Mouse (Mus musculus) CD8-positive naive resting alpha-beta T cell, adult 2 months (primary cell): ENCODE data around the gene Zfp706.
A peak's percentile ranks its signal among the peaks of the same experiment; 100 is the strongest.

Experiments used
- DNase-seq, 2 experiments: peaks; one replicate each; pipeline ENCODE4 v3.0.0; 2022; ENCODE audit warnings: low read depth in 2 of 2, low spot score in 2 of 2

Gene Zfp706

DNA sequence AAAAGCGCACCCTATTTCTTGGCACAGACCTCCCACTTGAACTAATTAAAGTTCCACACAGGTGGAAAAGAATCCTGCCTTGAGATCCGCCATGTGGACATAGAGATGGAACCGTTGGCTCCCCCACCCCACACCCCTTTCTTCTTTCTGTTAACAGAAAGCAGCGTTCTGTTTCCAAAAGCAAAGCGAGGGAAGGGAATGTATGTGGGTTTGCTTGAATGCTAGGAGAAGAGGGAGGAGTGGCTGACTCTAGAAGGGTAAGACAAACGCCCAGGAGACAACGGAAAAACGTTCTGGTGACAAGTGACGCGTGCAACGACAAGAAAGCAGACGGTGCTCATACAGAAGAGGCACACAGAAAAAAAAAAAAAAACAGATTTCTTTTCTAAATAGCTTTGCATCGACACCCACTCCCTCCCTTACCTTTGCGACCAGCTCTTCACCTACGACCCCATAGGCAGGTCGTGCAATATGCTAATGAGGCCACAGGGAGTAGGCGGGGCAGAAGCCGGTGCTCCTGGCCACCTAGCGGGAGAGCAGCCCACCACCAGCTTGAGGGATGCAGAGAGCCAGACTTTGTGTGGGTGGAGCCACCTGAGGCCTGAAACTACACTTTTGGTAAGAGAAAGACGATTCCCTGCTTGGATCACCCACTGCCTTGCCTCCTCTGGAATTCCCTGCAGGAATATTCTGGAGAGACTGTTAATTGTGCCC is 27.9 kb downstream of the Zfp706 start:
- DNase-seq = peak; percentile 39 to 59

DNA sequence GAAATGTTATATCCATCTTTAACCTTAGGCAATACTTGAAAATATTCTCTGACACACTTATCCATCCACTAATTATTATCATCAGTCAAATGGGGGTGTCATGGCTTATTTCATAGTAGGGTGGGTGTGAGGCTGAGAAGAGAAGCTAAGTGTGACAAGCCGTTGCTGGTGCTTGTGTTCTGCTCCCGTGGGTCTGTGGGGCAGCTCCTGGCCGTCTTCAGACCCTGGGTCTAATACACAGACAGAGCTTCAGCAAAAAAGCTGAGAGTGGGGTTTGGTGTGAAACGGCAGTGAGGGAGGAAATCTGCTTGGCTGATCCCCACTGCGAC is 28.4 kb downstream of the Zfp706 start:
- DNase-seq = no peak

DNA sequence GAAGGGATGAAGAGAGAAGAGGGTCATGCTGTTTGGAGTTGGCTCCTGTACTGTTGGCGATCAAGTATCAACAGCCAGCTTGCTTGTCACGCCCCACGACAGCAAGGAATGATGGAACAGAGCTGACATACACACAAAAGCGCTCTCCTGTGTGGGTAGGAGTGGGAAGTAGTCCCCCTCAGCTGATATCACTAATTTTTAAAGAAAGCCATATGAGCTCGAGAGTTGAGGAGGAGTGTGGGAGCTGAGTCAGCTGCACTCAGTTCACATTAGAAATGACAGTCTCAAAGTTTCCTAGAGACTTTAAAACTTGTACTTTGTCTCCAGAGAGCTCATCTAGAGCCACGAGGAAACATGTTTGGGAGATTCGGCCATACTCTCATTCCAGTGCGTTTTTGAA is 29.8 kb downstream of the Zfp706 start:
- DNase-seq = no peak

DNA sequence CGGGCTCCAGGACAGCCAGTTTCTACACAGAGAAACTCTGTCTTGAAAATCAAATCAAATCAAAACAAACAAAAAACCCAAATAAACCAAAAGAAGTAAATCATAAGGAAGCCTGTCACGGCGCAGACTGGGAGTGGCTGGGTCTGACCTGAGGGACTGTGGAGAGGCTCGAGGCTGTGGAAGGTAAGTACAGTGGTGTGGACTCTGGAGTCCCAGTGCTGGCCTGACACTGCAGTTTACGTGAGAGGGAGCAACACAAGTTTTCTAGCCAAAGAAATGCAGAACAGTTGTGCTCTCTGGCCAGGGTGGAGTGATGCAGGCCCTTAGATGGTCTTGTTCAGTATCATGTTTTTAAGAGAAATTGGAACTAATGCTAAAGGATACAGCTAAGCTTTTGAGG is 31.9 kb downstream of the Zfp706 start:
- no peak for DNase-seq

DNA sequence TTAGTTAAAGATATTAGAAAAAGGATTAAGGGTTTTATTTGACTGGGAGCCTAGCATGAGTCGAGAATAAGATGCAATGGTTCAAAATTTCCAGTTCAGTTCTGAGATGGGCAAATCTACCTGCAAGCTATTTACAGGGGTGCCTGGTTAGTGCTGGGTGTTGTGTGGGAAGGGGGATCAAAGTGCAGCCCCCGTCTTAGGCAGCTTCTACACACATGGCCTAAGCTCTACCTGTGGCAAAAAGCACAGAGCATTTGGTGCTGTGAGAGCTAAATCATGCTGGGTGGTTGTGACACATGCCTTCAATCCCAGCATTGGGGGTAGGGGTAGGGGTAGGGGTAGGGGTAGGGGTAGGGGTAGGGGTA is 32.3 kb downstream of the Zfp706 start:
- no peak for DNase-seq

DNA sequence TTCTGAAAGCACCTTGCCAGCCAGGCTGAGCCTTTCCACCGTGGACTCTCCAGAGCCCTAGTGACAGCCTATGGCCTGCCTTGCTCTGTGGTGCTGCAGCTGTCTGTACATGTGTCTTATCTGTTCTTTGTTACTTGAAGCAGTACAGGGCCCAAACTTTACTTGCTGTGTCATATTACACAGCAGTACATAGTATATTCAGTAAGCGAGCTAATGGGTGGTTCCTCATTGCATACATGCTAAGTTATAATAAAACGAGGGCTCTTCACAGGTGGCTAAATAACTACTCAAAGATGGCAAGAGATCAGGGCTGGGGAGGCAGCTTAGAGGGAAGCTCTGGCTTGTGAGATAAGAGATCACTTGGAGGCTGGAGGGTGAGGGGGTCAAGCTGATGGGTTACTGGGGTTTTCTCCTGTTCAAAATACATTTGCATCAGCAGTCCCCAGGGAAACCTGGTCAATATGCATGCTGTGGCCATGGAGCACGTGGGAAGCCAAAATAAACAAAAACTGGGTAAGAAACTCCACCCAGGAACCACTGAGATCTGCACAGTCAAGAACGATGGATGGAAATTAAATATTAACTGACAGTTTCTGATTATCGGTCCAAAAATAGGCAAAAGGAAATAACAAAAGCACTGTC is 32.8 kb downstream of the Zfp706 start:
- no peak for DNase-seq

DNA sequence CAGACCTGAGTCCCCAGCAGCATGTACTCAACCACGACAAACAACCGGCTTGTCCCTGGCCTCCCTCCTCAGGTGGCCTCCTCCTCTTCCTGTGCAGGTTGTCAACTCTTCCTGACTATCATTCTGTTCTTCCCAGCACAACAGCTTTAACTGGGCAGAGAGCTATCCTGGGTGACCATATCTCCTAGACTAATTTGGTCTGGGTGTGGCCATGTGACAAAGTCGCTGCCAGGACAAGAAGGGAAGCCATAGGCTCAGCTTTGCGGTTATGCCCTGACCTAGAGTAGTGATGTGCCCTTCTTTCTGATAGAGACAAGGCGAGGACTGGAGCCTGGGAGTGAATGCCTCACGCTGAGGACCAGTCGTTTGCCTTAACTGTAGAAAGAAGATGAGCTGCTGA is 33.9 kb downstream of the Zfp706 start:
- DNase-seq = no peak

DNA sequence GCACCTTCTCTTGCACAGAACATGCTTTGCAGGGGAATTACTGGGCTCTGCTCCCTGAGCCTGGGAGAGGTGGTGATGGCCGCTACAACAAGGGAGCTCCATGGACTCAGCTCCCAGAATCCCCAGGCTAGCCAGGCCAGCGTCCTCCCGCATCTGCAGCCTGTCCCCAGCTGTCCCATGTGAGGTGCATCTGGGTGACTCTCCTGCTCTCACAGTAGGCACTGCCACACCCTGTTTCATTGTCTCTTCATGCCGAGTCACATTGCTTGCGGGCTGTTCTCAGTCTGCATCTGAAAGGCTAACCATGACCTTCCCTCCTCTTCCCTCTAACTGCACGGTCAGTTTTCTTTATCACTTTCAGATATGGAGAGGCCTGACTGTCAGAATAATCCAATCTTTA is 34.3 kb downstream of the Zfp706 start:
- no peak for DNase-seq

DNA sequence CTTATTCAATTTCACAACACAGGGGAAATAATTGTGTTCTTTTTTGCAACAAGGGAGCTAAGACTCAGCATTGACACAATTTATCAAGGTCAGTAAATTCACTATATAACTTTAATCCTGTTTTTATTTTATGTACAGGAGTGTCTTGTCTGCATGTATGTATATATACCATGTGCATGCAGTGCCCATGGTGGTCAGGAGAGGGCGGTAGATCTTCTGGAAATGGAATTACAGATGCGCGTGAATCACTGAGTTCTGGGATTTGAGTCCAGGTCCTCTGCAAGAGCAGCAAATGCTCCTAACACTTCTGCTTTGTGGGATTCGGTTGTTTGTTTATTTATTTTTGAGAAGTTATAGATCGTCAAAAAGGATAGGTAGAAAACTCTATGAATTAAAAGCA is 37.8 kb downstream of the Zfp706 start:
- DNase-seq = no peak

DNA sequence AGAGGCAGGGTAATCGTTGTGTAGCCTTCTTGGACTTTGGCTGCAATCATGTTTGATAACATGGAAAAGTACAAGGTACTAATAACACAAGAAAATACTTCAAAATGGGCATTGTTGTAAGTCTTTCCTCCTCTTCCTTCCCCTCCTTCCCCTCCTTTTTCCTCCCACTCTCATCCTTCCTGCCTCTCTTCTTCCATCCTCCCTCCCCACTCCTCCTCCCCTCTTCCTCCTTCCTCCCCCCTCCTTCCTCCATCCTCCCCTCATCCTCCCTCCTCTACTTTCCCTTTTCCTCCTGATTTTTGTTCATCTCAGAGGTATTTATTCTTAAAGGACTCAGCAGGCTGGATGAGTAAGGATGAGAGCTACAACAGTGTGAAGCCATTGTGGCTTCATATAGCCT is 39.3 kb downstream of the Zfp706 start:
- no peak for DNase-seq

DNA sequence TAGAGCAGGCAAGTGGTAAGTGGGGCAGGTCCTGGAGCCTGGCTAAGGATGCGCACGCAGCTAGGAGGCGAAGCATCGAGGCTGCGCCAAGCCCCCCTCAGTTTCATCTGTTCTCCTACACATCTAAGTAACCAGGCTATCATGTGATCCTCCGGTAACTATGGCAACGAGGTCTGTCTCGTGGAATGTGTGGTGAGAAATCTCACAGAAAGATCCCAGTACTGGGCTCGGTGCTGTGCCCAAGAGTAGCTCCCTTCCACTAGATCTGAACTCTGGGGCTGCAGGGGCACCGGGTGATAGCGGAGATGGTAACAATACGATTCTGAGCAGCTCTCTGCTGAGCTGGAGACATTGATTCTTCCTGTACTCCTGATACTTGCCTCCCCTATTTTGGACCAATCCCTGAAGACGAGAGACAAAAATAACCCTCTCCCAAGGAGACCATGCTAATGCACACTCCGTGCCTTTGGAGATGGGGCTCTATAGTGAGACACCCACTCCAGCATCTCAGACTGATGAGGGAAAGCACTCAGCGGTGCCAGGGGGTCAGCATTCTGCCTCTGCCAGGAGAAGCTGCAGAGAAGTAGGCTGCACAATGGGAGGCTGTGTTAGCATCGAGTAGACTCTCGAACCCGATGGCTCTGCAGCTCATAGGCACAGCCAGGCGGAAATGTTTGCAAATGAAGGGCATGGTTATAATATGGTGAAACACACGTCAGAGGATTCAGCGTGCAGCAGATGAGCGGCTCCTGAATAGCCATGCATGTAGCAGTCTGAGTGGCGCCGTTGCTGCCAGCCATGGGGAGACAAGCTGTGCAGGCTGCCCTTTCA is 40.0 kb downstream of the Zfp706 start:
- no peak for DNase-seq

DNA sequence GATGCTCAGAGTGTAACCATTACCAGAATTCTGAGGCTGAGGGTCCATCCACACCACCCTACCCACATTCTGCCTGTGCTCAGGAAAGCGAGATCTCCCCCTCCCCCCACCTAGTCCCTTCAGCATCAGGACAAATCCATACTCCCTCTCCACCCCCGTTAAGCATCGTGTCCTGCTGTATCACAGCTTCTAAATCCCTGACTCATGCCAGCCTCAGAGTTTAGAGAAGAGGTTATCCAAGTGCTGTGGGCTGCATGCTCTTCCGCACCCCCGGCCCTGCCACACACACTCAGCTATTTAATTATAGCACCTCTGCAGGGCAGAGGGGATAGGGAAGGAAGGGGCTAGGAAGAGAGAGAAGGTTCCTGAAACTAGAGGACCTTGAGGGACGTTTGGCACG is 40.6 kb downstream of the Zfp706 start:
- no peak for DNase-seq

DNA sequence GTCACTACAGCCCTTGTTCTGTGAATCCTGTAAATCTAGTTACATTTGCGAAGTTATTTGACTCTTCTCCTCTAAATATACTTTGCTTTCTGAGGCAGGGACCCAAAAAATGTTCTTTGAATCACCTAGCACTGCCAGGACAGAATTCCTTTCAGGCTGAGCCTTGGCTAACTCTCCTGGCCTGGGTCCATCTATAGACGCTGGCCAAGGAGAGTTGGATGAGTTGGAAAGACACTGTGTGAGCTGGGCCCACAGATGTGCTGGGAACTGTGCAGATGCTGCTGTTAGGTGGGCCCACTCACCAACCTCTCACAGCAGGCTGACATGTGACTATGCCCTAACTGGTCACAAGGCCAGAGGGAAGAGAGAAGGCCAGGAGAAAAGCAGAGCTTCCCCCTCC is 41.1 kb downstream of the Zfp706 start:
- DNase-seq = no peak

DNA sequence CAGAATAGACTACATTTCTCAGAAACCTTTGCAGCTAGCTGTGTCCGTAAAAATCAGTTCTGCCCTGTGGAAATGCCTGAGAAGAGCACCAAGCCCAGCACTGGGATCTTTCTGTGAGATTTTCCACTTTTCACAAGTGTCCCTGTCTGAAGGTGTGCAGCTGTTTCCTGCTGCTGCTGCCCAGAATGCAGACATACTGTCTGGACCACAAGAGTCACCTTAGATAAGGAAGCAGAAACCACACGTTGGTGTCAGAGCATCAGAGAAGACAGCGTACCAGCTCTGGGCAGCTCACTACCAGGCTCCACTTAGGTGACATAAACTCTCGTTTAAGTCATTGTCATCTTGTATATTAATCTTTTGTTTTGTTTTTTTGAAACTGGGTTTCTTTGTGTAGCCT is 41.8 kb downstream of the Zfp706 start:
- DNase-seq = peak in 1 of 2 experiments; percentile 11

DNA sequence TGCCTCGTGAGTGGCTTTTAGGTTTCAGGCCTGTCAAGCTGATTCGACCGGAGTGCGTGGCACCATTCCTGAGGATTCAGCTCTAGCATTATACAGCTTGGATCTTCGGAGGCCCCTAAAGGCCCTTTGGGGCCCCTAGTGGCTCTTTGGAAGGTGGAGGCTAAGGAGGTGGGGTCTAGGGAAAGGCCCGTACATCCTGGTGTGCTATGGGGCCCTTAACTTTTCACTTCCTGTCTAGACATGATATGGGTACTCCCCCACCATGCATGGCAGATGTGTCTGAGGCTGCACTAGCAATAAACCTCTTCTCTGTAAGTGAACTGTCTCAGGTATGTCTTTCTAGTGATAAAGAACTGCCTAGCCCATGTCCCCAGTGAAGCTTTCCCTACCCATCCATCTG is 44.6 kb downstream of the Zfp706 start:
- no peak for DNase-seq

DNA sequence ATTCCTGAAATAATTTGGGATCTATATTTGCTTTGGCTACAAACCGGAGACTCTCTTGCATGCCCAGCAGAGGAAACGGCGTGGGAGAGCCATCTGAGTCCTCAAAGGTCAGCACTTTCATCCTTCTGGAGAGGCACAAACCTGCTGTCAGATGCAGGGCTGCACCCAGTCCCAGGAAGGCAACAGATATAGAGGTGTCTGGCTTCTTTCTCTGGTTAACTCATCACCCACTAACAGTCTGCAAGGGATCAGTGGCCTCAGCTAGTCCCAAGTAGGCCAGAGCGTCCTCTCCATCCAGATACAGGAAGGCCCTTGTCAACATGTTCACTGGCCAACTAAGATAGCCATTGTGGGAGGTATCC is 46.7 kb downstream of the Zfp706 start:
- no peak for DNase-seq

DNA sequence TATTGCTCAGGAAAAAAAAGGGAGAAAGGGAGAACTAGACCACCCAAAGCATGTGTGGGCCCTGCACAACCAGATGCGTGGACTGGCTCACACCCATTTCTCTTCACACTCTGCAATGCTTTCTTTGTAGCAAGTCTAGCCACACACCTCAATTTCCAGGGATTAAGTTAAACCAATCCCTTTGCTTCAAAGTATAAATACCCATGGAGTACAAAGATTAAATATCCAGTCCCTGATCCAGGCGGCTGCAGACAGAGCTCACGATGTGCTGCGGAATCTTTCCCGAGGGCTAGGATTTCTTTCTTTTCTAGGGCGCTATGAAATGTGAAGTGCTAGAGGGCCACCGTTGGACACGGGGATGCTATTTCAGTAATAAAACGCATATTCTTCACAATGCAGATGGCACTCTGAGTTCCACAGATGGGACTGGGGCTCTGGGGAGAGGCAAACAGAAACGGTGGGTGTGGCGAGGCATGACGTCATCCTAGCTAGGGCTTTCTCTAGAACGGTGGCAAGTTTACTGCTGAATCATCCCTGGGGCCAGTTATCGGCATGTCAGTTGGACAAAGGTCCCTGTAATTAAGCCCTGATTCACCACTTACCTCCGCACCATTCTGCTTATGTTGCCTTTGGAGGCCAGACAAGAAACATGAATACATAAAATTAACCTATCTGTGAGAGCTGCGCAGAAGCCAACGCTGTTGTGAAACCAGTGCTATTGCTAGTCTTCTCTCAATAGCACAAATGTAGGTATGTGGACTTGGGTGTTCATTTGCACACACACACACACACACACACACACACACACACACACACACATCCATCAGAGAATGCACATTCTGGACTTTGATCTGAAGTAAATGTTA is 47.3 kb downstream of the Zfp706 start:
- DNase-seq = no peak

DNA sequence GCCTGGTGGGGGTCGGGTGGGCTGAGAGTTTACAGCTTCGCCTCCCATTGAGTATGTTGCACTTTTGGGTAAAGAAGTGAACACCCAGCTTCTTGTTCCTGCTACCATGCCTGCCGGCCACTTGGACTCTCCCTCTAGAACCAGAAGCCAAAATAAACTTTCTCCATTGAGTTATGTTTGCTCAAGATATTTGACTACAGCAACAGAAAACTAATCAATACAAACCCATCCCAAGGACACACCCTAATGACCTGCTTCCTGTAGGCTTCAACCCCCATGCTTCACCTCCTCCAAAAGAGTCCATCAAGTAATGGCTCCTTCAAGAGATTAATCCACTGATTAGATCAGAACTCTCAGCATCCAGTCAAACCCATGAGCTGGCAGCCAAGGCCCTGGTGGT is 51.4 kb downstream of the Zfp706 start:
- DNase-seq = no peak

DNA sequence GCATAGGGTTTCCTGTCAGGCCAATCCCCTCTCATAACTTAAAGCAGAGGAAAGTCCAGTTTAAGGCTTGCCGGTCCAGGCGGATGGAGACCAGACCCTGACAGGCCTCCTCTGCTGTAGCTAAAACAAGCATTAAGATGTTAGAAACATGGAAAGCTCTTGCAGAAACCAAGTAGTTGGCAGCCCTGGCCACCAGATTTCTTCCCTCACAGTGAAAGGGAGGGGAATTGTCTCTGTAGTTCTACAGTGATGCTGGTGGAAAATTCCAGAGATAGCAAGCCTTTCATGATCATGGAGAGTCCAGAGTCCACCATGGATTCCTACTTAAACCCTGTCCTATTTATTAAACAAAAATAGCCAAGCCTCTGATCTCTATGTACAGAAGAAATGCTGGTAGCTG is 57.3 kb downstream of the Zfp706 start:
- no peak for DNase-seq

DNA sequence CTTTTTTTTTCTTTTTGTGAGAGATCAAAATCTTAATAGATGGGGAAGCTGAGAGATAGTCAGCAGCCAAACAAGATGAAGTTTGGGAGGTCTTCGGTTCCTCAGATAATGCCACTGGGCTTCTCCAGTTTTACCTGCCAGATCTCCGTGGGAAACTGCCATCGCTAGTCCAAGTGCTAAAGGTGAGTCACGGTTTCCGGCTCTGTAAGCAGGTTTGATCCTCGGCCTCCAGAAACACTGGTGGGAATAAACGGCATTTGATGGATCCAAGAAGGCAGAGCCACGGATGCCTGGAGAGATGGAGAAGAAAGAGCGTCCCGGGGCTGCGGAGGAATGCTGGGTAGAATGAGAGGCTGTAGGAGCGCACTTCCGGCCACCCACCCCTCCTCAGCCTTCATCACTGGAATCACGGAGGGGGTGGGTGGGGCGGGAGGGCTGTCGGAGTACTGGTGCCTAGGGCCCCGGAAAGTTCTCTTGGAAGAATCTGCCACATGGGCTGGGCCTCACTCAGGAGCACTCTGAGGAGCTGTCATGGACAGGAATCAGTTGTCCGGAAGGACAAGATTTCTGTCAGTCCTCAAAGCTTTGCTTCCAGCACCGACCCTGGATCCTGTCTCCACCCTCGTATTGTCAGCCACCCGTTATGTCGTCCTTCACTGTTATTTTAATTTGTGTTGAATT is 58.6 kb downstream of the Zfp706 start:
- DNase-seq = no peak
